Mouse (Mus musculus) lung, adult 2 months (tissue): Measurements from ENCODE around the gene Kcna6.

Experiments
- CTCF ChIP-seq: fragments of 200-500 bp; IDR thresholded peaks from 2 replicates; pipeline ENCODE4 v1.5.1; 2011; ENCODE audit warnings: mild to moderate bottlenecking, low read length, control low read depth; ENCODE audit not compliant: insufficient read depth
- POLR2A ChIP-seq: fragments of 200-500 bp; IDR thresholded peaks from 2 replicates; pipeline ENCODE4 v1.6.1; 2011; ENCODE audit warnings: low read depth, mild to moderate bottlenecking, control low read depth, low read length, borderline replicate concordance; ENCODE audit errors: extremely low read depth

- no peak for TF ChIP-seq CTCF
- no peak for TF ChIP-seq POLR2A
Observed at GRCm38 (mm10) chr6:126664569-126664968, 75.9 kb downstream of the Kcna6 start.
